Mouse (Mus musculus) brain, embryonic 14.5 days (tissue): ENCODE data around the gene Ptgis.

Source experiments
- CTCF ChIP-seq: fragments of 200-500 bp; IDR thresholded peaks from 2 replicates; pipeline ENCODE4 v1.5.1; 2012; ENCODE audit warnings: inconsistent platforms, mild to moderate bottlenecking, moderate library complexity, borderline replicate concordance; ENCODE audit not compliant: insufficient read depth, insufficient read length; ENCODE audit errors: extremely low read depth
- POLR2A ChIP-seq: fragments of 200-500 bp; IDR thresholded peaks from 2 replicates; pipeline ENCODE4 v1.6.1; 2012; ENCODE audit warnings: mild to moderate bottlenecking, inconsistent platforms, borderline replicate concordance; ENCODE audit not compliant: poor library complexity, insufficient read depth, insufficient read length, severe bottlenecking; ENCODE audit errors: extremely low read depth

DNA sequence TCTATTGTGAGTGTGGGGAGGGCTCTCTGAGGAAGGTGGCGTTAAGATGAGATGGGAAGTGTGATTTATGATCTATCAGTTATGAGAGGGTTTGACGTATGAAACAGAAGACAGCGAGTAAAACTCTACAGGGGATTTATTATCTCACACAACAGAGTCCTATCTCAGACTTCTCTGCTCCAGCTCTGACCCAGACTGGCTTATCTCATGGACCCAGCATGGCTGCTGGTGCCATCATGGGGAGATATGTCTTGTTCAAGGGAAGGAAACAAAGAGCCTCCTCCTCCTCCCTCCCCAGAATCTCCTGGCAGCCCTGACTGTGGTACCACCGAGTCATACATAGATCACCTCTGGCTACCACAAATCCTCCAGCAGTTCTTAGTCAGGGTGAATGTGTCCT lies 98.6 kb downstream of the Ptgis start:
- TF ChIP-seq CTCF (no peak), POLR2A (no peak)
